Mouse (Mus musculus) embryonic fibroblast, embryonic 13.5 days (primary cell): ENCODE results near the gene Hoxc10.
A peak's percentile ranks its signal among the peaks of the same experiment; 100 is the strongest.

Experiments used
- CTCF ChIP-seq: IDR thresholded peaks from 2 replicates; pipeline ENCODE4 v1.5.1; 2011; ENCODE audit warnings: mild to moderate bottlenecking, control low read depth, low read length, moderate library complexity, borderline replicate concordance; ENCODE audit not compliant: insufficient read depth
- POLR2A ChIP-seq: IDR thresholded peaks from 2 replicates; pipeline ENCODE4 v1.6.1; 2011; ENCODE audit warnings: low read depth, mild to moderate bottlenecking, control low read depth, low read length, moderate library complexity

DNA sequence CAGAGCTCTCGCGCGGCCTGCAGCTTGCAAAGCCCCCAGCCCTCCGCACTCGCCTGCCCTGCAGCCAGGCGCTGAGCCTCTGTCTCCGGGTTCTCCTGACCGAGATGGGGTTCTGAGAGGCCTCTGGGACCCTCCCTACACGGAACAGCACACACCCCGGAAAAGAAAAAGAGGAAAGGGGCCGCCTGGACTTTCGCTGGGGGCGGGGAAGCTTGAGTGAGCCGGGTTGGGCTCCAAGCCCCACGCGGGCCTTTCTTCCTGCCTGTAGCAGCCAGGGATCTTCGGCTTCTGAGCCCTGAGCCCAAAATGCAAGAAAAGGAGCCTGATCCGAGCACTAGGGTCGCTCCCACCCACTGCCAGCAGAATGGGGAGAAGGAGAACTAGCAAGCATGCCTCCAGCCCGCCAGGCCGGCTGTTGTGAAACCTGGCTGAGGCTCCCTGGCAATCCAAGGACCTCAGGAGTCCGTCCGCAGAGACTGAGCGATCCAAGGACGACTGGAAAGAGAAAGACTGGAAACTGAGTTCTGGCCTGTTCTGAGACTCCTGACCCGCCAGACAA lies 45.4 kb downstream of the Hoxc10 start:
- TF ChIP-seq CTCF (no peak), POLR2A (0 out of 2 replicates have a peak, but pooled peaks have one; percentile 14)
